Mouse (Mus musculus): ENCODE data around the gene Pip5k1b. TPM values are rescaled to one million over a fixed set of nuclear protein-coding genes. Genes with fewer than 3 reads are reported as not detected.

Gene Pip5k1b
- total RNA-seq, 2 experiments from 2014 or later = 0.23 to 0.53 TPM

DNA sequence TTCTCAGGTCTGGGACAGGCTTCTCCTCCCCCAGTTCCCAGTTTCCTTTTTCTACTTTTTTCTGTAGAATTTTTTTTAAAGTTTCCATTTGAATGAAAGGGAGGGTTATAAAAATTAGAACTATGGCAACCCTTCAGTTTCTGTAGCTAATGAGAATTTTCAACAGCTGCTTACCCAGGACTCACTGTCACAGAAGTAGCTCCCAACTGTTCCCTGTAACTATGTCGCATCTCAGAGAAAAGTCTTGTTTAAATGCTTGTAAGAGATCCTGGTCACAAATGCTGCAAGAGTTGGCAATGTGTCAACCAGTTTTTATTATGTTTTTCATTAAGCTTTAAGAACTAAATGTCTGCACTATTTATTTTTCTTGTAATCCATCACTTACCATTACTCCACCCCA is 188.9 kb downstream of the Pip5k1b start:
- Histone ChIP-seq H3K4me3 (no peak overlapping the region), H3K27ac (no peak overlapping the region)
- TF ChIP-seq CTCF (IDR thresholded peaks at IDR 0.05) = no peak
- no peak for DNase-seq
- intact Hi-C loops (cut with DNase I) = no loop called here

DNA sequence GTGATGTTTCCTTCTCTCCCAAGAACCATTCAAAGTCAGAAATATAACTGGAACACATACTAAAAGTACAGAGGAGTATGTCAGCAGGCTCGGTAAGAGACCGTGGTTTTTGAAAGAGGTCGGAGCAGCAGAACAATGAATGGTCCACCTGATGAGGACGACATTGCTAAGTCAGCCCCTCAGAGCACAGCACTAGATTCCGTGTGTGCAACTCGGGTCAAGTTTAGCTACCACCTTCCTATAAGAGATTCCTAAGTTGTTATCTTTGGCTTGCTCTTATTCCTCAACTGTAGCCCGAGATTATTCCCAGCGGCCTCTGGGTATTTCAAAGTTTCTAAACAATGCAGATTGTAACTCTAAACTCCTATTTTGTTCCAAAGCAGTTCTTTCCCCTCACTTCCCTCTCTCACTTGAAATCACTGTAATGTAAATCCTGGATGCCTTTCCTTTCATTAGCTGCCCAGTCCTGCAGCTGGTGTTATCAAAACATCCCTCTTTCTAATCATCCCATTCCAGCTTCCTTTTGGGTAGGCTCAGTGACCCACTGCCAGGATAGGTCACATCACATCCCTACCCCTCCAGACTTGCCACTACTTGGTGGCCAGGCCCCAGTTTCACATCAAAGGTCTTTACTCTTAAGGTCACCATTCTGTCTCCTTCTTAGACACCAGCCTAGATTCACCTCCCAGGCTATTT is 192.9 kb downstream of the Pip5k1b start:
- no peak for TF ChIP-seq CTCF (IDR thresholded peaks at IDR 0.05)
- intact Hi-C loops (cut with DNase I) = no loop called here
- H3K27ac ChIP-seq = no peak overlapping the region

GRCm38 (mm10) chr19:24359270-24359669 is 196.4 kb downstream of the Pip5k1b start:
- DNase-seq = no peak
- no peak for TF ChIP-seq CTCF (IDR thresholded peaks at IDR 0.05)
- intact Hi-C loops (cut with DNase I) = no loop called here
- Histone ChIP-seq H3K27ac (no peak overlapping the region), H3K4me3 (no peak overlapping the region)

More for the DNA sequence above, 192.9 kb downstream of the Pip5k1b start:
- no peak overlapping the region for H3K4me3 ChIP-seq
- no peak for DNase-seq

DNA sequence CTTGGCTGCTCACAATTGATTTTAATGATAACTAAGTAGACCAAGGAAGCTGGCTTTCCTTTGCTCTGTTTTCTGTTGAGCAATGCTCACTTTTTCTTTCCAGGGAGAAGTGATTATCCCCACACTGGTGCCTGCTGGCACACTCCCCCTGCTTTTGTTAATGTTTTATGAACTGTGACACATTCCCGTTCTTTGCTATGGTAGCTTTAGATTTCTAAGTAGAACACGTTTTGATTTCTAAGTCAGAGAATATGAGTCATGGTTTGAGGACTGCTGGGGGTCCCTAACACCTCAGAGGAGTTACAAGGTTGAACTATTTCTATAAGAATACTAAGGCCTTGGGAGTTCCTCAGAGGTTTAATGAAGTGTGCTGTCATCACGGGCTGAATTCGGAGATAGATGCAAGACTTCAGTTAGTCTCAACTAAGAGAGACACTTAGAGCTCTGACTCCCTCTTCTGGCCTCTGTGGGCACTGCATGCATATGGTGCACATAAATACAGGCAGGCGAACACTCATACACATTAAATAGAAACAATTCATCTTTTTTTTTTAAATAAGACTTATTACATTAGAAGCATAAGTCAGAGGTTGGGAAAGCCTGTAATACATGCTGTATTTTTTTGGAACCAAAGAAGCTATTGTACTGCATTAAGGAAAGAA is 203.2 kb downstream of the Pip5k1b start:
- intact Hi-C loops (cut with DNase I) = no loop called here
- TF ChIP-seq CTCF (IDR thresholded peaks at IDR 0.05) = peak; percentile 2; the same call in 1 of the 2 replicates
- DNase-seq = no peak
- Histone ChIP-seq H3K27ac (no peak overlapping the region), H3K4me3 (no peak overlapping the region)

DNA sequence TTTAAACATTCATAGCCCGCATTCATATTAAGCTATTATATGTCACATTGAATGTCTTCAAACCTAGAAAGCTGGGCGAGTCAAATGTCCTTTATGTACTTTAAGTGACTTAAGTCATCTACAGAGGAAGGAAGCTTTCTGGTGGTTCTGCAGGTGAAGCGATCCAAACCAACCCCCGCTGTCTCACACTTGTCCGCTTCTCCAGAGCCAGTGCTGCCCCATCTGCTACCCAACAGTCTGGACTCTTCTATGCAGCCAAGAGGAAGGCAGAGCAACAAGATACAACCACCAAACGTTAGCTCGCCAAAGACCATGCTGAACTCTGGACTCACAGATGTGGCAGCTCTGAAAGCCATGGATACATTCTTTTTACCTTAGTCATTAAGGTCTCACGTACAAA is 211.2 kb downstream of the Pip5k1b start:
- DNase-seq = no peak
- no peak for TF ChIP-seq CTCF (IDR thresholded peaks at IDR 0.05)
- Histone ChIP-seq H3K4me3 (no peak overlapping the region), H3K27ac (no peak overlapping the region)
- intact Hi-C loops (cut with DNase I) = no loop called here

- no peak overlapping the region for H3K4me3 ChIP-seq
- intact Hi-C loops (cut with DNase I) = no loop called here
- H3K27ac ChIP-seq = no peak overlapping the region
- no peak for TF ChIP-seq CTCF (IDR thresholded peaks at IDR 0.05)
- DNase-seq = no peak
Measured at GRCm38 (mm10) chr19:24342786-24343185, 212.9 kb downstream of the Pip5k1b start.

DNA sequence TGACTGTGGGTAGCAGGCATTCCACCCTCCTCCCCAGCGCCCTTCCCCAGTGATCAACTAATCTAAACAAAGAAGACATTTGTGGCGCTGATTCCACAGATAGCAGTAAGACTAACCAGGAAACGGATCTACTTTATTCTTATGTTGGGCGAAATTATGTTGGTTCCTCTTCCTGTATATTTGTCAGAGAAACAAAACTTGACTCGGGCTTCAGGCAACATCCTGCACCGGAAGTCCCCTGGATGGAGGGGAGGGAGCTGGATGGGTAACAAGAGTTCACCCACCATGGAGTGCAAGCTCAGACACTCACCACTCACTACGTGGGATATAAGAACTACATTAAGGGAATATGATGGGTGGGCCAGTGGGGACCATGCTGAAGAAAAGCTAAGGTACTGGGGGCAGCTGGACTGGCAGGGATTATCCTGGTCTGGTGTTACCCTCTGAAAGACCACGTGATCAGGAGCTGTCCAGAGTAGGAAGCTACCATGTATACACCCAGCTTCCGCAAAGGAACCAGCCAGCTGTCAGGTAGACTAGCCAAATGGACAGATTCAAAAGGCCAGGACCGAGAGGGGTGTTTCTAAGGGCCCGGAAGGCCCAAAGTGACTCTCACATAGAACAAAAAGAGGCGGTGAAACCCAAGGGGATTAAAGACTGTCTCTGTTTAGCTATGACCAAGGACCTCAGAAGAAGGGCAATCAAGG is 219.1 kb downstream of the Pip5k1b start:
- no peak for DNase-seq
- no peak for TF ChIP-seq CTCF (IDR thresholded peaks at IDR 0.05)
- Histone ChIP-seq H3K27ac (no peak overlapping the region), H3K4me3 (no peak overlapping the region)
- intact Hi-C loops (cut with DNase I) = no loop called here

GRCm38 (mm10) chr19:24335611-24336343 is 219.9 kb downstream of the Pip5k1b start:
- no peak for DNase-seq
- intact Hi-C loops (cut with DNase I) = no loop called here
- H3K27ac ChIP-seq = no peak overlapping the region
- TF ChIP-seq CTCF (IDR thresholded peaks at IDR 0.05) = no peak
- no peak overlapping the region for H3K4me3 ChIP-seq

- intact Hi-C loops (cut with DNase I) = no loop called here
- DNase-seq = no peak
- no peak overlapping the region for H3K4me3 ChIP-seq
- no peak for TF ChIP-seq CTCF (IDR thresholded peaks at IDR 0.05)
- H3K27ac ChIP-seq = no peak overlapping the region
Measured at GRCm38 (mm10) chr19:24332956-24333355, 222.7 kb downstream of the Pip5k1b start.

DNA sequence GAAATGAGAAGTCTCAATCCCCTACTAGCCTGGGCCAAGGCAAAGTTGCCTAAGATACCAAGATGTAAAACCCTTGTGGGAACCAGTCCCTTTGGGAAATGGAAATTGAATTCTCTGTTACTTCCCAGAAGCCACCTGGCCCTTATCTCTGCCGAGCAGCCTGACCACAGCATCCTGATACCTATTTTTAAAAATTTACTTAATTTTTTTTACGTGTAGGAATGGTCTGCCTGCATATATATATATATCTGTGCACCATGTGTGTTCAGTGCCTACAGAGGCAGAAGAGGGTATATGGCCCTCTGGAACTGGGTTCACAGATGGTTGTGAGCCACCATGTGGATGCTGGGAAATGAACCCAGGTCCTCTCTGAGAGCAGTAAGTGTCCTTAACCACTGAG is 224.4 kb downstream of the Pip5k1b start:
- Histone ChIP-seq H3K27ac (no peak overlapping the region), H3K4me3 (no peak overlapping the region)
- intact Hi-C loops (cut with DNase I) = no loop called here
- no peak for TF ChIP-seq CTCF (IDR thresholded peaks at IDR 0.05)
- no peak for DNase-seq

DNA sequence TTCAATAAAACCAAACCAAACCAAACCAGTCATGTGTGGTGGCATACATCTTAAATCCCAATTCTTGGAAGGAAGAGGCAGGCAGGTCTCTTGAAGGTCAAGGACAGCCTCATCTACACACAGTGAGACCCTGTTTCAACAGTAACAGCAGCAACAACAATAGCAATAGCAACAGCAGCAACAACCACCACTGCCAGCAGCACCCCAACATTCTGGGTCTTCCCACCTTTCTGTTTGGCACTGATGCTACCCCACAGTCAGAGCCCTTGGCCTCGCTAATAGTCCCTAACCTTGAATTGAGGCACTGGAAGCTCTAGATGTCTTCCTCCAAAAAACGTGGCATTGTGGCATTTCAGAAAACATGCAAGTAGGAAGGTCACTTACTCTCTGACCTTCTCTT is 225.3 kb downstream of the Pip5k1b start:
- intact Hi-C loops (cut with DNase I) = no loop called here
- Histone ChIP-seq H3K4me3 (no peak overlapping the region), H3K27ac (no peak overlapping the region)
- DNase-seq = no peak
- no peak for TF ChIP-seq CTCF (IDR thresholded peaks at IDR 0.05)

DNA sequence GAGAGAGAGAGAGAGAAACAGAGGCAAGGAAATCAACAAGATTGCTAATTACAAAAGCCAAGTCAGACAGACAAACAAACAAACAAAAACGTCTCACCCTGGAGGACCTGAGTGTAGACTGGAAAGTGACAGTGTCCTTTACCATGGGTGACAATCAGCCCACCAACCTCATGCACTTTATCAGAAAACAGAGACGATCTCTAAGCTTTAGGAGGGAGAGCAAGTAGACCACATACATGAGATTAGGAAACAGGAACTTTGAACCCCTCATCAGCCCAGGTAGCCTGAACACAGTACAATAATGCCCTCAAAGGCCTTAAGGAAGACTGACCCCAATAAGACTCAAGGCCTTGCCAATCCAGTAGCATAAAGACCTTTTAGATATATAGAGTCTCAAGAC is 227.8 kb downstream of the Pip5k1b start:
- H3K4me3 ChIP-seq = no peak overlapping the region
- DNase-seq = no peak
- H3K27ac ChIP-seq = no peak overlapping the region
- intact Hi-C loops (cut with DNase I) = no loop called here
- TF ChIP-seq CTCF (IDR thresholded peaks at IDR 0.05) = no peak

DNA sequence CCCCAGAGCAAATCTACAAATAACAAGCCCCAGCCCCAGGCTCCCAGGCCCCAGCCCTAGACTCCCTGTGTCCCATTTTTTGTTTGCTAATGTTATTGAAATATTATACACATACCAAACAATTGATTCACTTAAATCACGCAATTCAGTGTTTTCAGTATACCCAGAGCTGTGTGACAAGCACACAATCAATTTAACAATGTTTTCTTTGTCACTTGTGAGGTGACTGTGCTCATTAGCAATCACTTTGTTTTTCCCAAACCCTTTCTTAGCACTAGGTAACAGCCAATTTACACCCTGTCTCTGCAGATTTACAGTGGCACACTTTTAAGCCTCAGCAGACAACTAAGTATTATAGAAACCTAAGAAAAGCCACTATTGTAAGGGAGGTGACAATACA is 228.7 kb downstream of the Pip5k1b start:
- intact Hi-C loops (cut with DNase I) = no loop called here
- Histone ChIP-seq H3K27ac (no peak overlapping the region), H3K4me3 (no peak overlapping the region)
- DNase-seq = no peak
- TF ChIP-seq CTCF (IDR thresholded peaks at IDR 0.05) = no peak

Measured in gastrocnemius, adult 2 months (tissue).